Mouse (Mus musculus) erythroid progenitor cell, adult 5-6 weeks (primary cell): ENCODE measurements around the gene Caskin2. TPM values are rescaled to one million over a fixed set of nuclear protein-coding genes. Genes with fewer than 3 reads are reported as not detected.

Source experiments
- ATAC-seq: replicated peaks from 2 replicates; pipeline ENCODE4 v1.8.0; 2016; ENCODE audit warnings: moderate number of reproducible peaks, mild to moderate bottlenecking, moderate TSS enrichment, inconsistent platforms; ENCODE audit not compliant: poor library complexity, low FRiP score, severe bottlenecking
- total RNA-seq, 2 experiments: library from RNA; stranded (forward) in 1 of 2; stranded (reverse) in 1 of 2; fragments of 150-400 nt in 1 of 2; fragments of 186-747, 209-891 nt in 1 of 2; gene quantifications; 2 replicates each; pipeline versions ENCODE4 v1.2.3 to v1.2.4; 2015 to 2017; ENCODE audit warnings: low replicate concordance in 2 of 2

The Caskin2 gene
- total RNA-seq, 2 experiments from 2014 or later = 6.0 to 6.7 TPM

DNA sequence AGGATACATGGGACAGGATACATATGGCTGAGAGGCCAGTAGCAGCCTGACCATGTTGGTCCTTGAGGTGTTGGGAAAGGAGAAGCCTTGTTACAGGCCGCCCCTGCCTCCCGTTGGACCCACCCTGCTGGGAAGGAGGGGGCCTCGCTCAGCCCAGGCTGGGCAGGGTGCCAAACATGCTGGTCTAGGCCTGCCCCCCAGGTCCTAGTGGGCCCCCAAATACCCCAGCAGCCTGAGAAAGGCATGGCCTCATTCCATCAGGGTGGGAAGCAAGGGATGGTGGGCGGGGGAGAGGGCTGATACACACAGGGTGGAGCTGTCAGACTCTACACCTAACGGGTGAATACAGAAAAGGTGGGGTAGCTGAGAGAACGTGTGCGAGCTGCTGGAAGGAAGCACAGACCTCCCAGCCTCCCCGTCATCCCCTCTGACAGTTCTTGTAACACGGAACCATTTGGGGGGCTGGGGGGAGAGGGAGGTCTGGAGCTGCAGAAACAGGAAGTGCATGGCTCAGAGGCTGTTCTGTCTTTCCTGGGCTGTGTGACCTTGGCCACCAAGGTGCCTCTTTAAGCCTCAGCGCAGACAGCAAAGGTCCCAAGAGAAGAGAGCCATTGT lies 4.6 kb downstream of the Caskin2 start:
- no peak for ATAC-seq

GRCm38 (mm10) chr11:115807971-115808370 lies 5.5 kb downstream of the Caskin2 start:
- ATAC-seq = no peak

DNA sequence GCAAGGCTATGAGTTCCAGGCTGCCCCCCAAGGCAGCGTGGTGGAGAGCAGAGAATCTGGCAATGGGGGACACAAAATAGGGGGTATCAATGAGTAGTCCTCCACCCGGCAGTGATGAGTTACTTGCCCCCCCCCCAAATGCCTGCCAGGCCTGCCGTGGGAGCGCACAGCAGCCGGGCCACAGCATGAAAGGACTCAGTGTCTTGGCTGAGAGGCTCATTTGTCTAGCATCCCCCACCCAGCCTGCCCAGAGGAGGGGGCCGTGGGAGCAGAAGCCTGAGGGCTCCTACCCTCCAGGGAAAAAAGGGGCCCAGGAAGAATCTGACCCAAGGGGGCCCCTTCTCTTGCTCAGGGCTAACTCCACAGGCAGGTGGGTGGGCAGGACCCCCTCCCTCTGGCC lies 6.1 kb downstream of the Caskin2 start:
- ATAC-seq = no peak

DNA sequence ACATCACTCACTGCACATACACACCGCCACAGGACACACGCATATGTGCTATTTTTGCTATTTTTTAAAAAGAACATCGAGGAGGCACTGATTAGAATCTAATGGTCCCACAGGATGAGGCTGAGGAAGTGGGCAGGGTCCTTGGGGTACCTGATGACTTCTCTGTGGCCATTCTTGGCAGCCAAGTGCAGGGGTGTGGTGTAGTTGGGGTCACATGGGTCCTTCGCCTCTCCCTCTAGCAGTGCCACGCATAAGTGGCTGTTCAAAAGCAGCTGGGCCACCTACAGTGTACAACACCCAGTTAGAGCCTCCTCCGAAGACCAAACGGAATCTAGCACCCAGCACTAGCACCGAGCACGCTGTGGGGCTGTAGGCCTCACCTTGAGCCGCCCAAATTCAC lies 7.3 kb downstream of the Caskin2 start:
- ATAC-seq = no peak

- ATAC-seq = peak; percentile 88
Observed at GRCm38 (mm10) chr11:115805005-115805404, 8.4 kb downstream of the Caskin2 start.

GRCm38 (mm10) chr11:115803072-115803709 lies 10.2 kb downstream of the Caskin2 start:
- no peak for ATAC-seq

DNA sequence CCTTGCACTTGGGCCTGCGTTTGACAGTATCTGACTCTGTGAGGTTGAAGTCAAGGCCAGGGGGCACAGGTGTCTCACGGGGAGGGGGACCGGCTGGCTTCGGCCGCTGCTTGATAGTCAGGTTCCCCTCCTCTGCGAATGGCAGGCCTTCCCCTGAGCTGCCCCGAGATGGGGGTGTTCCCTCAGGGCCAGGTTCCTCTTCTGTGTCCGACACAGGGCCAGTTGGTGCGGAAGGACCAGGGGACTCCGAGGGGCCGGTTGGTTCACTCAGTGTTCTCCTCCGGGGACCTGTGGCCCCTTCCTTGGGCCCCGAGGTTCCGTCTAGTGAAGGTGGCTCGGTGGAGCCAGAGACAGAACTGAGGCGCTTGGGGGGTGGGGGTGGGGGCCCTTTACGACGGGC lies 12.5 kb downstream of the Caskin2 start:
- ATAC-seq = no peak

DNA sequence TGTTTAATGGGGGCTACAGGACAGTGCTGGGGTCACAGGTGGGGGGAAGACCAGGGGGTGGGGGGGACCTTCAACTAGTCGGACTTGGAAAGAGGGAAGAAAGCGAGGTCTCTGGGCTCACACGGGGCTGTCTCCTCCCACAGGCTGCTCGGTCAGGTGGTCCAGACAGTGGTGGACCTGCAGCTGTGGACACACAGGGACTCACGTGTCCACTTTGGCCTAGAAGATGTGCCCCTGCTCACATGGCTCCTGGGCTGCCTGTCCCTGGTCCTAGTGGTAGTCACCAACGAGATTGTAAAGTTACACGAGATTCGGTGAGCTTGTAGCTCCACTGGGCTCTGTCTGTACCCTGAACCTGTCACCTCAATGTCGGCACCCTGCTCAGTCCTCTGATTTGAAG lies 15.8 kb downstream of the Caskin2 start:
- no peak for ATAC-seq

GRCm38 (mm10) chr11:115796898-115797297 lies 16.5 kb downstream of the Caskin2 start:
- no peak for ATAC-seq

DNA sequence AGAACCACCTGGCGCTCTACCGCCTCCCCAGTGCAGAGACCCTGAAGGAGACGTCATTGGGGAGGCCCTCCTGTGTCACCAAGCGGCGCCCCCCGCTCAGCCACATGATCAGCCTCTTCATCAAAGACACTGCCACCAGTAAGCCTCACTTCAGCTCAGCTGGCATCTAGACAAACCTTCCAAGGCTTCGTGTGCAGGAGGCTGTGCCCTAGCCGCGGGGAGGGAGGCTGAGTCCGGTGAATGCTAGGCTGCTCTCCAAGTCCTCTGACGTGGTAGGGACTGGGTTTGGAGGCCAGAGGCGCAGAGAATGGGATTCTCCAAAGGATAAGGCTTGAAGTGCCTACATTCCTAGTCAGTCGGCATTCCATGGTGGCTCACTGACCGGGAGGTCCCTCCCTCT lies 21.1 kb downstream of the Caskin2 start:
- ATAC-seq = no peak

- no peak for ATAC-seq
Observed at GRCm38 (mm10) chr11:115791919-115792318, 21.5 kb downstream of the Caskin2 start.

DNA sequence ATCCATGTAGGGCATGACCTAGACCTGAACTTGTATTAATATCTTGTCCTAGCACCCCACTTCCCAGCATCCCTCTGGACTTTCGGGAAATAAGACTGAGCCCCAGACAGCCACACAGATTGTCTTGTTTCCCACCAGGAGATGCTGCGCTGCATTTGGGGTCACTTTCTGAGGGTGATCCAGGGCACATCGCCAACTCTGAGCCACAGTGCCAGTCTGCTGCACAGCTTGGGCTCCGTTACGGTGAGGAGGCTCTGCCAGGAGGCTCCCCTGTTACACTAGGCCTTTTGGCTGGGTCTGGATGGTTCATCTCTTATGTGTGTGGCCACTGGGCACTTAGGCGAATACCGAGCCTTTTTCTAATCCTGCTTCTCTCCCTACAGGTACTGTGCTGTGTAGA lies 23.7 kb downstream of the Caskin2 start:
- no peak for ATAC-seq

DNA sequence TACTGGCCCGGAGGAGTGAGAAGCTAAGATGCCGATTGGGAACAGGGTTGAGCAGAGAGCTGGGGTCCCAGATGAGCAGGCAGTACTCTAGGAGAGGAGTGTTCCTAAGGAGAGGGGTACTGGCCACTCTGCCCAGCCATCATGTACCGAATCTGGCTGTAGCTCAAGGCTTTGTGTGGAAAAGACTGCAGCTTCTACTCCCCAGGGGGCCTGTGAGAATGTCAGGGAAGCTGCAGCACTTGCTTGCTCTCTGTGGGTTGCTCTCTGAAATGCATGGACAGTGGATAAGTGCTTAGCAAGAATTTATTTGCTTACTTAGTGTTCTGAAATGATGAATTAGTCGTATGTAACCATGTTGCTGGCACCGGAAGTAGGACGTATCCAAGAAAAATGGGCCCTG lies 27.0 kb downstream of the Caskin2 start:
- ATAC-seq = no peak

DNA sequence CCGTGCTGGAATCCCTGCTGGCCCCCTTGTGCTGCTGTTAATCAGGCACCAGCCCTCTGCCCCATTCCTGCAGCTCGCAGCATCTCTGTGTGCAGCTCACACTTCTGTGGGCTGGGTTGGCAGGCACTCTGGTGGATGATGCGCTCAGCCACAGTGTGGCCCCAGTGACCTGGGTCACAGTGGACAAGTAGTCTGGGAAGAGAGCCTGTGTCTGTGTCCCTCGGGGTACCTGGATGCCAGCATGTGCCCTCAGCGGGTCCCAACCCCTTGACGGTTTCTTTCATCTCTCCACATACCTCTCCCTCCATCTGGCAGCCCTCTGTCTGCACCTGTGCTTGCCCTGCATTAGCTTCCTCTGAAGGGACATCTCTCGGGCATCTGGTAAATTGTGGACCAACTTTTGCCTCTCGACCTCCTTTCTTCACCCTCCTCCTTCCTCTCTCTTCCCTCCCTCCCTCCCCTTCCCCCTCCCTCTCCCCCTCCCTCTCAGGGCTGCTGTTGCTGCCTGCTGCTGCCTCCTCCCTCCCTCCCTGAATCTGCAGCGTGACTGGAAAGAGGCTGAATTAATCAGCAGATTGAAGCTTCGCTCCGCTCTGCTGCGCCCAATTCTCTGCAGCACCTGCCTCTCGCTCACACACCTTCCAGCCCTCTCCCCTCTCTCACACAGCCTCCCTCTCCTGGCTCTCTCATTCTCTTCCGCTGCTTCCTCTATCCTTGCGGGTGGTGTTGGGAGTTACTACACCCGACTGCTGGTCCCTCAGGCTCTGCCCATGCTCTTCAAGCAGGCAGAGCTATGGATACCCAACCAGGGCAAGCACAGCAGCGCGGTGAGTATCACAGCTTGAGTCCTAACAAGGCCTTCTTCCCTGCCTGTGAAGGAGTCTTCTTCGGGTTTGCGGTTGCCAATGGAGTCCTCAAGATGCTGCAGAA lies 33.0 kb downstream of the Caskin2 start:
- no peak for ATAC-seq

DNA sequence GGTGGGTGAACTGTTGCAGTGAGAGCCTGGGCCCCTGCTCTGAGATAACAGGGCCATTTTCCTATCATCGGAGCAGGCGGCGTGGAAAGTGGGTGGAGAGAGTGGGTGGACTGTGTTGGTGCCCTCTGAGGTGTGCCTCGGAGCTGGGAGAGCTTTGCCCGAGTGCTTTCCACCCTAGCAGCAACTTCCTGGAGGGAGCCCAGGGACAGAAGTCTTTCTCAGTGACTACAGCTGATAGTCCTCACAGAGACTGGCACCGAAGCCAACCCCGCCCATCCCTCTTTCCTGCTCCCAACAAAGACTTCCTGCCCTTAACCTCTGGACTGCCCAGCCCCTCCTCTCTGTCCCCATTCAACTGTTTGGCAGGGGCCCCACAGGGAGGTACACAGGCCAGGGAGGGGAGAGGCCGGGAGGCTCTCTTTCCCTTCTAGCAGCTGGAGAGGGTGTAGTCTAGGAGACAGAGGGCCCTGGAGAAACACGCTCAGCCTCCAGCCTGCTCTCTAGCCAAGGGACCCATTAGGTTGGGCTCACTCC lies 34.3 kb downstream of the Caskin2 start:
- ATAC-seq = peak; percentile 87

DNA sequence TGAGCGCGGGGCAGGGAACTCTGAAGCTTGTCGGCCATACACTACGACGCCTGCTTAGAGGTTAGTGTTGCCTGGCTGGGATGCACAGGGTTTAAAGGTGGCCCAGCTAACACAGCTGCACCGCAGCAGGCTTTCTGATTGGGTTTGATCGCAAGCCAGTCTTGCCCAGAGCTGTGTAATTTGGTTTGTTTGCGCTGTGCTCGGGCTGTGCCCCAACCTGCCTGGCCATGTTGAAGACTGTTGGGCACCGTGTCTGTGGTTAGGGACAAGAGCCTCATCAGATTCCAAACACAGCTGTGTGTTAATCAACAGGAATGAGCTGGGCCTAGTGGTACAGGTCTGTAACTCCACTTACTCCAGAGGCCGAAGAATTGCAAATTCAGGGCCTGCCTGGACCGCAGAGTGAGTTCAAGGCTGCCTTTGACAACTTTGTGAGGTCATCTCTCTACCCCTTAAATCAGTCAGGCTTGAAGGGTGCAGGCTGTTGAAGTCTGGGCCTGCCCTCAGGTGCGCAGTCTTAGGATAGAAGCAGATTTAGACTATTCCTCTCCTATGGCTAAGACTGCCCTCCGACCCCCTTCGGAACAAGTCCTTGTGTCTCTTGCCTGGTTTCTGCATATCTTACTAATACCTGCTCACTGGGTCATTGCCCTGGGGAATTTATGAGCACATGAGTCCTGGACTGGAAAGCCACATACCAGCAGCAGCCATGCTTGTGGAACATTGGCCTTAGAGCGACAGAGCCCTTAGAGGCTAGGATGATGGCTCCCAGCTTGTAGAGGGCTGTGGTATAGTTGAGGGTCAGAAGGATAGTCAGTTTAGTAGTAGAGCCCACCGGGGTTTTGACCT lies 35.7 kb downstream of the Caskin2 start:
- no peak for ATAC-seq

GRCm38 (mm10) chr11:115776954-115777353 lies 36.5 kb downstream of the Caskin2 start:
- no peak for ATAC-seq

DNA sequence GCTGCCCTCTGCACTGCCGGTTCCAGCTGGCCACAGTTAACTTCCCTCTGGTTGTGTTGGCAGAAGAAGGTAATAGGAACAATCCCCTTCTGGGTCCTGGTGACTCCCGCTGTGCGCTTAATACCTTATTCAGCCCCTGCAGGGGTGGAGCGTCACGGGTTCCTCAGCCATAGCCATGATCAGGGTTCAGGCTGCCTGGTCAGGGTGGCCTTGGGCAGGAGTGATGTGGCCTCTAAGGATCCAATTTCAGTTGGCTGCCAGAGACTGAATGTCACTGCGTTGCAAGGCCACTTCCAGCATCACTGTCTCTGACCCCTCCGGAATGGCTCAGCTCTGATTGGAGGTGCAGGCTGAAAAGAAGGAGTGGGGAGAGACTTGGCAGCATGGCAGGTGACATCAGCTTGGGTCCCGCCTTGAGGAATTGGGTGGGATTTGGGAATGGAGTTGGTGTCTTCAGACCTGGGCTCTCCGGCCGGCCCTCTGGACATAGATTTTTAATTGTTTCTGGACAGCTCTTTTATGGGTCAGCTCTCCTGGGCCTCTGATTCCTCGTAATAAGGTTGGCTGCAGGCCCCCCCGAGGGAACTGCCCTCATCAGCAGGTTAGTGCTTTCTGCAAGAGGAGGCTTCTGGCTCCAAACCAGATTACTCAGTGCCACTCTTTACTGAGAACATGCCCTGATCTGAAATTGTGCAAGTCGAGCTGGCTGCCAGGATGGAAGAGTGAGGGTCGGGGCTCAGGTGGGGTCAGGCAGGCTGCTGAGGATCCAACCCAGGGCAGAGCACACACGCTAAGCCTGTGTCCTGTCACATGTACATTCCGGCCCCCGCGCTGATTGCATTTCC lies 37.4 kb downstream of the Caskin2 start:
- ATAC-seq = no peak

- no peak for ATAC-seq
Observed at GRCm38 (mm10) chr11:115774653-115775052, 38.8 kb downstream of the Caskin2 start.
